Mouse (Mus musculus) embryo, embryonic 10.5 days (tissue): ENCODE results near the gene AI661453.
"Not testable (repeated sequence)": the region's sequence is repeated elsewhere in the genome, so short reads cannot be mapped to it uniquely, and the experiment has no call there.

Experiments used
- DNase-seq: peaks from one replicate; pipeline ENCODE4 v3.0.0-alpha.2; 2015; ENCODE audit warnings: low spot score

AI661453 gene

DNA sequence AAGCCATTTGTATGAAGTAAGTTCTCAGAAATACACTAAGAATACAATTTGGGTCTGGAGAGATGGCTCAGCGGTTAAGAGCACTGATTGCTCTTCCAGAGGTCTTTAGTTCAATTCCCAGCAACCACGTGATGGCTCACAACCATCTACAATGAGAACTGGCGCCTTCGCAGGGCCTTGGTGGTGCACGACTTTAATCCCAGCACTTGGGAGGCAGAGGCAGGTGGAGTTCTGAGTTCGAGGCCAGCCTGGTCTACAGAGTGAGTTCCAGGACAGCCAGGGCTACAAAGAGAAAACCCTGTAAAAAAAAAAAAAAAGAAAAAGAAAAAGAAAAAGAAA lies 66.3 kb downstream of the AI661453 start:
- DNase-seq = not testable (repeated sequence)

DNA sequence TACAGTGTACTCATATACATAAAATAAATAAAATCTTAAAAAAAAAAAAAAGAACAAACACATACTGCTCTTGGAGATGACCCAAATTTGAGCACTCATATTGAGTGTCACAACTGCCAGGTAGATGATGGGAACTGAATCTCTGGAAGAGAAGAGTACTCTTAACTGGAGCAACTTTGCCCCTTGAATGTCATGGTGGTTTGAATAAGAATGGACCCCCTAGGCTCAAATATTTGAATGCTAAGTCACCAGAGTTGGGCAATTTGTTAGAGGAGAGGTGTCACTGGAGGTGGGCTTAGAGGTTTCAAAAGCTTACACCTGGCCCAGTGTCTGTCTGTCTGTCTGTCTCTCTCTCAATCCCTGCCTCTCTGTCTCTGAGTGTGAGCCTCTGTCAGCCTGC lies 67.3 kb downstream of the AI661453 start:
- no peak for DNase-seq

DNA sequence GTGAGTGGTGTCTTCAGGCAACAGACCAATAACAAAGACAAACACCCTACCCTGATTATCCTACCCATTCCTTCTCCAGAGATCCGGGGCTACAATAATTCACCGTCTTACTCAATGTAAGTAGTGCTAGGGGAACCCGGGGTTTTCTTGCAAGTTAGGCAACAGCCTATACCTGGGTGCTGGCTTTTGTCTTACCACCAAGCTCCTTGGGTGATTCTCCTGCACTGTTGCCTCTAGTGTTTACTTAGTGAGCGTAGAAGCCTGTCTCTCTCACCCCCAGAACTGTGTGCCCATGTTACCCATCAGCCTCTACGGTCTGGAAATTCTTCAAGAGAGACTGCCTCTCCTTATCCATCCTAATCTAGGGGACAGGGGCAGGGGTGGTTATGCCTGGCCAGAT lies 67.8 kb downstream of the AI661453 start:
- DNase-seq = no peak

DNA sequence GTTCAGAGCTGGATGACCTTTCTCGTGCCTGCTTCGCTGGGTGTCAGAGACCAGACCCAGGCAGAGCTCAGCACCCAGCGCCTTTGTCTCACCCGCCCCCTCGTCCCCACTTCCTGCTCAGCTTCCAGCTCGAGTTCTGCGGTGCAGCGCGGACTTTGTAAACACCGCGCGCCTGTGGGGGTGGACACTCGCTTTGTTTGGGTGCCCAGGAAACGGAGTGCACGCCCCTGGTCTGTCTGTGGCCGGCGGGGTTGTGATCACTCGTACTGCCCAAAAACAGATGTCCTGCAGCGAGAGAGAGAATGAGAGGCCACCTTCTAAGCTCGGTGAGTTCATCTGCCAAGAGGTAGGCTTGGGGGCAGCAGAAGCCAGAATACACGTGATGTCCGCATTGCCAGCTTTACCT lies 68.5 kb downstream of the AI661453 start, which contains the start of gene Ccnd3:
Gene Ccnd3 (plus strand): TSS at position 111 of the 406 bp plus-strand sequence.
- DNase-seq = peak; percentile 71

DNA sequence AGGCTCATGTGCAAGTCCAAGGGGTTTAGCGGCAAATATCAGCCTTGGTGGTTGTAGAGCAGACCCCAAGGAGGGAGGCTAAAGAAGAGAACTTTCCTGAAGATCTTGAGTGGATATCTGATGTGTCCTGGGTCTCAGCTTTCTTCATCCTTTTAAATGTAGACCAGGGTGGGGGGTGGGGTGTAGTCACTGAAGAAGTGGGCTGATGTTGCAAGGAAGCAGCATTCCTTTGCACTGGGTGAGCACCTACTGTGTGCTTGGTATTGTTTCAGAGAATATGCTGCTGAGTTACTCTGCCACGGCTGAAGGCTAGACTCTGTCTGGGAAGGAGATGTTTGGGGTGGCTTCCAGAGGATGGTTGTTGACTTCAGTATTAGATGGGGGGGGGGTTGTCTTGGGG lies 69.2 kb downstream of the AI661453 start:
- DNase-seq = no peak

DNA sequence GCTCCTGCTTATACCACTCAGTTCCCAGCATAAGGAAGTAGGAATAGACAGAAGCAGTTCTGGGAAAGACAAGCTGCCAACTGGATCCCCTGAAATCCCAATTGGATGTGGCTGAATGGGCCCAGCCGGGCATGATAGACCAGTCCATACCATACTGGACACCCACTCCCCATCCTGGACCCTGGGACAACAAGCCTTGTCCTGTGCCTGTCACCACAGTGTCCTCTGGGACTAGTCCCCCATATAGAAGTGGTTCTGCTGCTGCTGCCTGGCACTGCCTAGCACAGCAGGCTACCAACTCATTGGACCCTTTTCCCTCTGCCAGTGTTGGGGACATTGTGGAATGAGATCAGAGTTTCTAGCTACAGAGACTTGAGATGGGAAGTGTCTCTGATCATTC lies 69.6 kb downstream of the AI661453 start:
- DNase-seq = no peak

- DNase-seq = no peak
Observed at GRCm38 (mm10) chr17:47506697-47507096, 70.3 kb downstream of the AI661453 start.

GRCm38 (mm10) chr17:47507523-47507922 lies 71.1 kb downstream of the AI661453 start:
- DNase-seq = no peak

DNA sequence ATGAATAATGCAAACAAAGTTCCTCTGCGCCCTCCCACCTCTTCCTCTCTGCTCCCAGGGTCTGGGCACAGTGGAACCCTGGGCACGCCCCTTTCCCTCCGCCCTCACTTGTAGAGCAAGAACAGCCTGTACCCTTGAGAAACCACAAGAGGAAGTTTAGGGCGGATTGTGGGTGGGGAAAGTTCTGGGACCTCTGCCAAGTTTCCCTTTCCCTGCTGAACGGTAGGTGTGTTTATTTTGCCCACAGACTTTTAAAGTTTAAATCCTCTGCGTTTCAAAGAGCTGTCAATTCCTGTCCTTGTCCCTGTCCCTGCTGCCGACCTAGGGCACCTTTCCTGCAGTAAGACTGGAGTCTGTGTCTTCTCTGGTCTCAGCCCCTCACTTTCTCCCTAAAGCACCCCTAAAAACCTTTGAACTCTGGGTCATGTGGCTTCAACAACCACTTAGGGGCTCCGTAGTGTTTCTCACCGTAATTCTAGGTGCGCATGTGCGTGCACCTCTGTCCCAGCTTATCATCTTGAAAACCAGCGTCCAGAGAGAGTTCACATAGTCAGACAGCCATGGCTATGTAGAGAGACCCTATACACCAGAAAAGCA lies 71.7 kb downstream of the AI661453 start:
- peak; percentile 42 for DNase-seq

DNA sequence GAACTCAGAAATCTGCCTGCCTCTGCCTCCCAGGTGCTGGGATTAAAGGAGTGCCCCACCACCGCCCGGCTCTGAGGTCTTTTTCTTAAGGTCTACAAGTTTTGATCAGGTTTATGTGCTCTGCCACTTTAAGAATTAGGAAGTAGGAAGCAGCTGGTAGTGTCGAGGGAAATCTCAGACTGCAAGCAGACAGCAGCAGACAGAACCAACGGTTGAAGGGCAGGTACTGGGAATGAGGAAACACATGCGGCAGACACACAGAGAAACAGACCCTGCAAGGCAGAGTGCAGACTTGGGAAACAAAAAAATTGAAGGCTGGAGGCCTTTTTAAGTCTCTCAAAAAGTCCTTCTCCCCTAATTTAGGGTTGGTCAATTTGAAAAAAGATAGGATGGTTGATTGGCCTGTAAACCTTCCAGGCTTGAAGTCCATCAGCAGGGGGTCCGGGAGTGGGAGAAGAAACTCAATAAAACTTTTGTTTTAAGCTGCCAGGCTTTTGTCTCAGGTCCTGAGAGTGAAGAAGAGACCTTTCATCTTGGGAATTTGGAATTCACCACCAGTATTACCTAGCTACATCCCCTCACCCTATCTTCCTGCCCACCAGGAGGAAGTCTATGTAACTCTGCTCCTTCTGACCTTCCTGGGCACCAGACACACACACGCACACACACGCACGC lies 72.8 kb downstream of the AI661453 start:
- no peak for DNase-seq

DNA sequence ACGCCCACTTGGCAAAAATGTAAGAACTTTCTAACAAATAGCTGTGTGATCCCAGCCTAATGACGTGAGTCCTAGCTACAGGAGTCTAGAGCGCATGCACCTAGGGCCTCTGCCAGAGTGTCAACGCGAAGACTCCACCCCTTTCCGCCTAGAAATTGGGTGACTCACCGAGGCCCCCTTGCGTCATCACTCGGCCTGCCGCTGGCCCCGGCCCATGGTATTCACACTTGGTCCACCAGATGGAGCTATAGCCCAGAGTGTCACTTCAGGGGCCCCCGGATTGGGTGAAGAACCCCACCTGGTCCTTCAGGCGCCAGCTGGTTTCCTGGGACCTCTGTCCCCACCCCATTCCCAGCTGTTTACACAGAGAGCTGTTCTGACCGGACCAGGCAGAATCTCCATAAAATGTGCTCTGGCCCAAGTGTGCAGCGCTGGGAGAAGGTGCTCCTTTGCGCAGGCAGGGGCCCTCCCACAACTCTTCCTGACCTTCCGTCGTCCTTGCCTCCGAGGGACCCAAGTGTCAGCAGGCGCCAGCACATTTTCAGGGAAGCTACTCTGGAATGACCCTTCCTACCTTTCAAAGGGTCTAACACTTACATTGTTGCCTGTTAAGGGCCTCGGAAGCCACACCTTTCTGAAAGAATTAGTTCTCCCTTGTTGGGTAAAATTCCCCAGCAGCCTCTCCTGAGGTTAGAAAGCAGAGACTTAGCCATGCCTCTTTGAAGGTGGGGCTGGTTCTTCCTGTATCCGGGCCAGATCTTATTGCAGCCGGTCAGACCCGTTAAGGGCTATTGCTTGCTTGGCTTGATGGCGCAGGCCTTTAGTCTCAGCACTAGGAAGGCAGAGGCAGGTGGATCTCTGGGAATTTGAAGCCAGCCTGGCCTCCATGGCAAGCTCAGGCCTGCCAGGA lies 75.0 kb downstream of the AI661453 start:
- DNase-seq = peak; percentile 98

- DNase-seq = no peak
Observed at GRCm38 (mm10) chr17:47512956-47513775, 76.8 kb downstream of the AI661453 start.

- no peak for DNase-seq
Observed at GRCm38 (mm10) chr17:47515180-47515844, 78.9 kb downstream of the AI661453 start.

DNA sequence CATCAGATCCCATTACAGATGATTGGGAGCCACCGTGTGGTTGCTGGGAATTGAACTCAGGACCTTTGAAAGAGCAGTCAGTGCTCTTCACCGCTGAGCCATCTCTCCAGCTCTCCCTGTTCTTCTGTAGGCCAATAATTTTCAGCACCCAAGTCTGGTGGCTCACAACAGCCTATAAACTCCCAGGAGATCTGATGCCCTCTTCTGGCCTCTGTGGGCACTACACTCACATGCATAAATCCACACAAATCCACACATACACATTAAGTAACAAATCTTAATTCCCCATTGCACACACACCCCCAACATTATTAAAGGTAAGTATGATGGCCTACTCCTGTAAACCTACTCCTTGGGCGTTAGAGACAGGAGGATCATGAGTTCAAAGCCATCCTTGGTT lies 79.8 kb downstream of the AI661453 start:
- DNase-seq = no peak

GRCm38 (mm10) chr17:47518205-47518604 lies 81.8 kb downstream of the AI661453 start:
- DNase-seq = peak; percentile 53
